Mouse (Mus musculus): Measurements from ENCODE around the gene Sephs2.

DNA sequence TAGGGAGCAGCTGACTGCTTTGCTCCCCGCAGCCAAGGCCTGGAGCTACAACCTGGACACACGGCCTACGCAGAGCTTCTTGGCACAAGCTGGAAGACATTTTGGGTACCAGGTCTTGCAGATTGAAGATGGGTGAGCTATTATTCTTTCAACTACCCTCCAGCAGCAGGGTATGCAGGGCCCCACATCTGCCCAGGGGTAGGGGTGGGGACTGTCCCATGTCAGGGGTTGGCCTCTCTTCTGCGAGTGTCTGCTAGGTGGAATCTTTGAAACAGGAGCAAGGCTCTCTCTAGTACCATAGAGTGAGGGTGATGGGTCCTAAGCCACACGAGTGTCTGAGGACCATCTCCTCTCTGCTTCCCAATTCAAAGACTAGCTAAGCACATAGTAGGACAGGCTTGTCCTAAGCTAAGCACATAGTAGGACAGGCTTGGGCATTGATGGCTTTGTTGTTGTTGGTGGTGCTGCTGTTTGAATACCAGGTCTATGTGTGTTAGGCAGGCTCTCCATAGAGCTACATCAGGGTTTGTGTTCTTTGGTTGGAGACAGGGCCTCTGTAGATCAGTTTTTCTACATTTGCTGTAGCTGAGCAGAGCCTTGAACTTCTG lies 23.8 kb upstream of the Sephs2 start:
- TF ChIP-seq CTCF (IDR thresholded peaks at IDR 0.05; ENCODE audit: low read depth) (no peak), EP300 (IDR thresholded peaks at IDR 0.05; ENCODE audit: low read depth) (no peak)

All from liver, postnatal 0 days (tissue).